Mouse (Mus musculus) MEL (cell line): ENCODE measurements at regions not wholly inside any gene's neighbourhood (a gene's known extent, or its start where the extent isn't known, plus 50 kb on each side); places are given as distances from the start of the nearest gene placed in this dataset.

Experiments used
- CTCF ChIP-seq, 3 experiments: IDR thresholded peaks in 2 of 3; conservative IDR thresholded peaks in 1 of 3; 2 replicates each; pipeline ENCODE4 v1.5.1; 2011 to 2012; ENCODE audit warnings: low read length in 3 of 3, low read depth in 2 of 3, mild to moderate bottlenecking in 2 of 3, improper control_type of control experiment in 1 of 3, inconsistent platforms in 1 of 3, mixed read lengths in 1 of 3, moderate library complexity in 1 of 3; ENCODE audit not compliant: control insufficient read depth in 1 of 3, insufficient read depth in 1 of 3, poor library complexity in 1 of 3, severe bottlenecking in 1 of 3
- ELF1 ChIP-seq: IDR thresholded peaks from 2 replicates; pipeline ENCODE4 v1.6.1; 2014; ENCODE audit warnings: low read depth, mild to moderate bottlenecking, inconsistent platforms, low read length, improper control_type of control experiment, moderate library complexity
- EP300 ChIP-seq, 2 experiments: IDR thresholded peaks; 2 replicates each; pipeline ENCODE4 v1.6.1; 2011; ENCODE audit warnings: improper control_type of control experiment in 2 of 2, low read length in 2 of 2, low read depth in 1 of 2, mild to moderate bottlenecking in 1 of 2
- ETS1 ChIP-seq: IDR thresholded peaks from 2 replicates; pipeline ENCODE4 v1.6.1; 2012; ENCODE audit warnings: low read depth, mild to moderate bottlenecking, inconsistent platforms, low read length, improper control_type of control experiment, moderate library complexity
- MYC ChIP-seq: IDR thresholded peaks from 2 replicates; pipeline ENCODE4 v1.6.1; 2011; ENCODE audit warnings: low read depth, mild to moderate bottlenecking, low read length, improper control_type of control experiment, moderate library complexity
- POLR2A ChIP-seq, 2 experiments: IDR thresholded peaks; 2 replicates each; pipeline ENCODE4 v1.6.1; 2011 to 2012; ENCODE audit warnings: low read length in 2 of 2, mild to moderate bottlenecking in 2 of 2, control low read depth in 1 of 2, improper control_type of control experiment in 1 of 2, low read depth in 1 of 2, moderate library complexity in 1 of 2; ENCODE audit not compliant: control insufficient read depth in 1 of 2, insufficient read depth in 1 of 2, poor library complexity in 1 of 2
- POLR2AphosphoS2 ChIP-seq: IDR thresholded peaks from 2 replicates; pipeline ENCODE4 v1.6.1; 2011; ENCODE audit warnings: low read length, improper control_type of control experiment
- SMC3 ChIP-seq: IDR thresholded peaks from 2 replicates; pipeline ENCODE4 v1.6.1; 2011; ENCODE audit warnings: low read depth, low read length, improper control_type of control experiment
- USF1 ChIP-seq: IDR thresholded peaks from 2 replicates; pipeline ENCODE4 v1.6.1; 2014; ENCODE audit warnings: low read depth, mild to moderate bottlenecking, inconsistent platforms, low read length, improper control_type of control experiment, moderate library complexity
- USF2 ChIP-seq, 2 experiments: IDR thresholded peaks; 2 replicates each; pipeline ENCODE4 v1.6.1; 2011 to 2012; ENCODE audit warnings: improper control_type of control experiment in 2 of 2, low read length in 2 of 2, borderline replicate concordance in 1 of 2, inconsistent platforms in 1 of 2, low read depth in 1 of 2, mild to moderate bottlenecking in 1 of 2; ENCODE audit not compliant: insufficient read depth in 1 of 2

DNA sequence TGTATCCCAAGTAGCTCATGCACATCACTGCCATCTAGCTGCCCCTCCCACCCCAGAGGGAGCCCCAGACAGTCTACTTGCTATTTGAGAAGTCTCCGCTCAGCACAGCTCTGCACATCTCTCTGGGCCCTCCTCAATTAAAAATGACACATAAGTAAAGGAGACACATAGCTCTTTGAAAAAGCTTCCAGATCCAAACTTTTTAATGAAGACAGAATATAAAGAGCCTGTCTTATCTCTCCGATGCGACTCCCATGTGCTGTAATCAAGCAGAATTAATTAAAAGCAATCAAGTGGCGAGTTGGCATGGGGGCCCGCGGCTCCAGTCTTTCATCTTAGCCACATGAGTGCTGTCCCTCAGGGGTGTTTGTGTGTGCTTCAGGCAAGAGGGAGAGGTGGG is 144.6 kb upstream of the Gjb5 start:
- TF ChIP-seq POLR2AphosphoS2 = no peak
- no peak for TF ChIP-seq USF1
- TF ChIP-seq ETS1 = no peak
- no peak for TF ChIP-seq POLR2A (IDR thresholded peaks at IDR 0.05; ENCODE audit: control insufficient read depth in 1 of 2, insufficient read depth in 1 of 2, low read depth in 1 of 2, low read length in 2 of 2, poor library complexity in 1 of 2)
- TF ChIP-seq ELF1 = no peak
- no peak for TF ChIP-seq SMC3
- no peak for TF ChIP-seq EP300 (IDR thresholded peaks at IDR 0.05; ENCODE audit: low read depth in 1 of 2, low read length in 2 of 2)
- no peak for TF ChIP-seq USF2 (IDR thresholded peaks at IDR 0.05; ENCODE audit: borderline replicate concordance in 1 of 2, insufficient read depth in 1 of 2, low read depth in 1 of 2, low read length in 2 of 2)
- TF ChIP-seq CTCF (IDR thresholded peaks at IDR 0.05 in 2 of 3, conservative IDR thresholded peaks at IDR 0.05 in 1 of 3; ENCODE audit: control insufficient read depth in 1 of 3, insufficient read depth in 1 of 3, low read depth in 2 of 3, low read length in 3 of 3, poor library complexity in 1 of 3, severe bottlenecking in 1 of 3) = no peak
- TF ChIP-seq MYC = no peak
